Mouse (Mus musculus): ENCODE results near the gene Ccser1. TPM values are rescaled to one million over a fixed set of nuclear protein-coding genes. Genes with fewer than 3 reads are reported as not detected.

Ccser1 gene
- polyA plus RNA-seq, 1 experiment from 2014 or later: 4.5 TPM

GRCm38 (mm10) chr6:61210061-61210737, 30.1 kb downstream of the Ccser1 start:
- H3K27me3 ChIP-seq (ENCODE audit: control insufficient read depth, insufficient read depth, low read length): no peaks in the 10 kb centered on the region
- H3K9me3 ChIP-seq (replicated peaks; ENCODE audit: control insufficient read depth, low read length): no peaks in the 10 kb centered on the region
- H3K4me3 ChIP-seq (replicated peaks; ENCODE audit: low read length): no peak overlapping the region
- no peaks in the 10 kb centered on the region for H3K4me1 ChIP-seq (ENCODE audit: control insufficient read depth, insufficient read depth, low read length)
- 63% methylated on average over 4 of the region's 4 CpGs for WGBS
- no peaks in the 10 kb centered on the region for H3K36me3 ChIP-seq (ENCODE audit: control insufficient read depth, insufficient read depth, low read length)
- H3K9ac ChIP-seq (ENCODE audit: low read length): no peak overlapping the region
- ATAC-seq (ENCODE audit: insufficient read depth, low FRiP score): no peak
- no peak overlapping the region for H3K4me2 ChIP-seq (ENCODE audit: low read depth, low read length)
- no peak overlapping the region for H3K27ac ChIP-seq (ENCODE audit: low read length)

- Histone ChIP-seq H3K9me3 (replicated peaks; ENCODE audit: control insufficient read depth, low read length) (no peaks in the 10 kb centered on the region), H3K9ac (ENCODE audit: low read length) (no peak overlapping the region), H3K36me3 (ENCODE audit: control insufficient read depth, insufficient read depth, low read length) (no peaks in the 10 kb centered on the region), H3K27me3 (ENCODE audit: control insufficient read depth, insufficient read depth, low read length) (no peaks in the 10 kb centered on the region), H3K4me2 (ENCODE audit: low read depth, low read length) (no peak overlapping the region), H3K27ac (ENCODE audit: low read length) (no peak overlapping the region), H3K4me1 (ENCODE audit: control insufficient read depth, insufficient read depth, low read length) (no peaks in the 10 kb centered on the region), H3K4me3 (replicated peaks; ENCODE audit: low read length) (no peak overlapping the region)
- no peak for ATAC-seq (ENCODE audit: insufficient read depth, low FRiP score)
- 58% methylated on average over 8 of the region's 8 CpGs for WGBS
These were observed 35.6 kb downstream of the Ccser1 start for GRCm38 (mm10) chr6:61215705-61216104.

GRCm38 (mm10) chr6:61216514-61216913, 36.4 kb downstream of the Ccser1 start:
- H3K9me3 ChIP-seq (replicated peaks; ENCODE audit: control insufficient read depth, low read length): no peaks in the 10 kb centered on the region
- 55% methylated on average over 1 of the region's 1 CpGs for WGBS
- H3K9ac ChIP-seq (ENCODE audit: low read length): no peak overlapping the region
- no peak overlapping the region for H3K27ac ChIP-seq (ENCODE audit: low read length)
- no peaks in the 10 kb centered on the region for H3K4me1 ChIP-seq (ENCODE audit: control insufficient read depth, insufficient read depth, low read length)
- no peaks in the 10 kb centered on the region for H3K36me3 ChIP-seq (ENCODE audit: control insufficient read depth, insufficient read depth, low read length)
- H3K4me3 ChIP-seq (replicated peaks; ENCODE audit: low read length): no peak overlapping the region
- no peak for ATAC-seq (ENCODE audit: insufficient read depth, low FRiP score)
- no peaks in the 10 kb centered on the region for H3K27me3 ChIP-seq (ENCODE audit: control insufficient read depth, insufficient read depth, low read length)
- H3K4me2 ChIP-seq (ENCODE audit: low read depth, low read length): no peak overlapping the region

GRCm38 (mm10) chr6:61217717-61218116, 37.6 kb downstream of the Ccser1 start:
- no peaks in the 10 kb centered on the region for H3K9me3 ChIP-seq (replicated peaks; ENCODE audit: control insufficient read depth, low read length)
- WGBS: 50% methylated on average over 2 of the region's 2 CpGs
- ATAC-seq (ENCODE audit: insufficient read depth, low FRiP score): no peak

GRCm38 (mm10) chr6:61223563-61223962, 43.4 kb downstream of the Ccser1 start:
- ATAC-seq (ENCODE audit: insufficient read depth, low FRiP score): no peak
- H3K4me2 ChIP-seq (ENCODE audit: low read depth, low read length): no peak overlapping the region
- 72% methylated on average over 2 of the region's 2 CpGs for WGBS

More at GRCm38 (mm10) chr6:61217717-61218116, 37.6 kb downstream of the Ccser1 start:
- H3K4me3 ChIP-seq (replicated peaks; ENCODE audit: low read length): no peak overlapping the region
- no peaks in the 10 kb centered on the region for H3K36me3 ChIP-seq (ENCODE audit: control insufficient read depth, insufficient read depth, low read length)
- no peaks in the 10 kb centered on the region for H3K4me1 ChIP-seq (ENCODE audit: control insufficient read depth, insufficient read depth, low read length)
- H3K4me2 ChIP-seq (ENCODE audit: low read depth, low read length): no peak overlapping the region
- H3K9ac ChIP-seq (ENCODE audit: low read length): no peak overlapping the region
- H3K27me3 ChIP-seq (ENCODE audit: control insufficient read depth, insufficient read depth, low read length): no peaks in the 10 kb centered on the region
- H3K27ac ChIP-seq (ENCODE audit: low read length): no peak overlapping the region

GRCm38 (mm10) chr6:61225302-61225701, 45.2 kb downstream of the Ccser1 start:
- H3K4me1 ChIP-seq (ENCODE audit: control insufficient read depth, insufficient read depth, low read length): no peaks in the 10 kb centered on the region
- no peak overlapping the region for H3K27ac ChIP-seq (ENCODE audit: low read length)
- H3K9ac ChIP-seq (ENCODE audit: low read length): no peak overlapping the region
- H3K27me3 ChIP-seq (ENCODE audit: control insufficient read depth, insufficient read depth, low read length): no peaks in the 10 kb centered on the region
- H3K4me3 ChIP-seq (replicated peaks; ENCODE audit: low read length): no peak overlapping the region
- H3K4me2 ChIP-seq (ENCODE audit: low read depth, low read length): no peak overlapping the region
- 0 out of 2 replicates have a peak, but pooled peaks have one; percentile 53 for ATAC-seq (ENCODE audit: insufficient read depth, low FRiP score)
- no peaks in the 10 kb centered on the region for H3K9me3 ChIP-seq (replicated peaks; ENCODE audit: control insufficient read depth, low read length)
- H3K36me3 ChIP-seq (ENCODE audit: control insufficient read depth, insufficient read depth, low read length): no peaks in the 10 kb centered on the region

More at GRCm38 (mm10) chr6:61223563-61223962, 43.4 kb downstream of the Ccser1 start:
- H3K9me3 ChIP-seq (replicated peaks; ENCODE audit: control insufficient read depth, low read length): no peaks in the 10 kb centered on the region
- H3K4me3 ChIP-seq (replicated peaks; ENCODE audit: low read length): no peak overlapping the region
- H3K27ac ChIP-seq (ENCODE audit: low read length): no peak overlapping the region
- no peak overlapping the region for H3K9ac ChIP-seq (ENCODE audit: low read length)
- no peaks in the 10 kb centered on the region for H3K4me1 ChIP-seq (ENCODE audit: control insufficient read depth, insufficient read depth, low read length)
- no peaks in the 10 kb centered on the region for H3K36me3 ChIP-seq (ENCODE audit: control insufficient read depth, insufficient read depth, low read length)
- H3K27me3 ChIP-seq (ENCODE audit: control insufficient read depth, insufficient read depth, low read length): no peaks in the 10 kb centered on the region

GRCm38 (mm10) chr6:61230058-61230718, 50.1 kb downstream of the Ccser1 start:
- Histone ChIP-seq H3K36me3 (ENCODE audit: control insufficient read depth, insufficient read depth, low read length) (no peaks in the 10 kb centered on the region), H3K4me2 (ENCODE audit: low read depth, low read length) (no peak overlapping the region), H3K27ac (ENCODE audit: low read length) (no peak overlapping the region), H3K9ac (ENCODE audit: low read length) (no peak overlapping the region), H3K9me3 (replicated peaks; ENCODE audit: control insufficient read depth, low read length) (no peaks in the 10 kb centered on the region), H3K4me1 (ENCODE audit: control insufficient read depth, insufficient read depth, low read length) (no peaks in the 10 kb centered on the region), H3K27me3 (ENCODE audit: control insufficient read depth, insufficient read depth, low read length) (no peaks in the 10 kb centered on the region), H3K4me3 (replicated peaks; ENCODE audit: low read length) (no peak overlapping the region)
- WGBS: 45% methylated on average over 5 of the region's 5 CpGs
- ATAC-seq (ENCODE audit: insufficient read depth, low FRiP score): no peak

GRCm38 (mm10) chr6:61233060-61233459, 52.9 kb downstream of the Ccser1 start:
- Histone ChIP-seq H3K9me3 (replicated peaks; ENCODE audit: control insufficient read depth, low read length) (no peaks in the 10 kb centered on the region), H3K36me3 (ENCODE audit: control insufficient read depth, insufficient read depth, low read length) (no peaks in the 10 kb centered on the region), H3K4me3 (replicated peaks; ENCODE audit: low read length) (no peak overlapping the region), H3K27ac (ENCODE audit: low read length) (no peak overlapping the region), H3K4me2 (ENCODE audit: low read depth, low read length) (no peak overlapping the region), H3K27me3 (ENCODE audit: control insufficient read depth, insufficient read depth, low read length) (no peaks in the 10 kb centered on the region), H3K9ac (ENCODE audit: low read length) (no peak overlapping the region), H3K4me1 (ENCODE audit: control insufficient read depth, insufficient read depth, low read length) (no peaks in the 10 kb centered on the region)
- no peak for ATAC-seq (ENCODE audit: insufficient read depth, low FRiP score)
- WGBS: 64% methylated on average over 5 of the region's 5 CpGs

GRCm38 (mm10) chr6:61233548-61234187, 53.5 kb downstream of the Ccser1 start:
- no peaks in the 10 kb centered on the region for H3K27me3 ChIP-seq (ENCODE audit: control insufficient read depth, insufficient read depth, low read length)
- no peaks in the 10 kb centered on the region for H3K9me3 ChIP-seq (replicated peaks; ENCODE audit: control insufficient read depth, low read length)
- no peaks in the 10 kb centered on the region for H3K36me3 ChIP-seq (ENCODE audit: control insufficient read depth, insufficient read depth, low read length)
- H3K27ac ChIP-seq (ENCODE audit: low read length): no peak overlapping the region
- ATAC-seq (ENCODE audit: insufficient read depth, low FRiP score): no peak
- H3K9ac ChIP-seq (ENCODE audit: low read length): no peak overlapping the region
- no peak overlapping the region for H3K4me3 ChIP-seq (replicated peaks; ENCODE audit: low read length)
- WGBS: 41% methylated on average over 5 of the region's 5 CpGs
- H3K4me2 ChIP-seq (ENCODE audit: low read depth, low read length): no peak overlapping the region
- H3K4me1 ChIP-seq (ENCODE audit: control insufficient read depth, insufficient read depth, low read length): no peaks in the 10 kb centered on the region

Measured in stomach, embryonic 16.5 days (tissue).